Comparison of ENCODE assay signal across 14 mouse cellular contexts in genomic region chr1:89938884-89939595, GRCm38 (mm10). TPM values are rescaled to one million over a fixed set of nuclear protein-coding genes. Genes with fewer than 3 reads are reported as not detected.
DNase-seq lines count a peak whose midpoint lies in the region; ATAC-seq and TF ChIP-seq lines count a peak whose summit lies in the region.
"Had no signal": no experiment of that assay in that cellular context is flagged by ENCODE, and none has a peak within 500 bp of the region (broad histone marks: within the 10 kb centered on the region; RNA-seq: fewer than 3 reads in every experiment).

No protein-coding gene starts in this region.

- TF ChIP-seq POLR2A in cortical plate, adult 2 months (IDR thresholded peaks at IDR 0.05; ENCODE audit: extremely low read depth, insufficient read depth, low read length): no peak
- TF ChIP-seq POLR2A in small intestine, adult 2 months (IDR thresholded peaks at IDR 0.05; ENCODE audit: low read depth, low read length): no peak

- H3K27ac ChIP-seq in hindbrain, embryonic 11.5 days (ENCODE audit: low read depth, low read length): no peak overlapping the region
- H3K27ac ChIP-seq in hindbrain, embryonic 10.5 days: no peak overlapping the region
- no peak overlapping the region for H3K27ac ChIP-seq in midbrain, embryonic 11.5 days (ENCODE audit: low read depth, low read length)
- H3K27ac ChIP-seq in midbrain, embryonic 15.5 days: no peak overlapping the region
- H3K27ac ChIP-seq in cortical plate, adult 2 months (ENCODE audit: insufficient read depth, low read length): no peak overlapping the region
- H3K27ac ChIP-seq in small intestine, adult 2 months (ENCODE audit: insufficient read depth, low read depth, low read length): no peak overlapping the region
- H3K27ac ChIP-seq: lung, embryonic 15.5 days had no signal

- H3K4me2 ChIP-seq in hindbrain, embryonic 11.5 days (replicated peaks; ENCODE audit: low read depth, low read length): no peak overlapping the region
- no peak overlapping the region for H3K4me2 ChIP-seq in midbrain, embryonic 11.5 days
- H3K4me2 ChIP-seq in midbrain, embryonic 15.5 days: no peak overlapping the region
- H3K4me2 ChIP-seq: lung, embryonic 15.5 days had no signal

- peak; percentile 52 for DNase-seq in hindbrain, embryonic 11.5 days (ENCODE audit: low spot score)
- DNase-seq in hindbrain, embryonic 10.5 days (ENCODE audit: low spot score): no peak
- DNase-seq in midbrain, embryonic 11.5 days (ENCODE audit: low spot score, missing footprints): peak; percentile 89
- DNase-seq in frontal cortex, postnatal 10 days (ENCODE audit: low spot score in 2 of 2): no peak
- DNase-seq in gastrocnemius, adult 18-20 months (ENCODE audit: low spot score): no peak
- DNase-seq: cerebellum, postnatal 36 days; heart, postnatal 36 days; thymus, postnatal 36 days had no signal

- no peaks in the 10 kb centered on the region for H3K9me3 ChIP-seq in hindbrain, embryonic 11.5 days (ENCODE audit: control insufficient read depth, low read length)
- H3K9me3 ChIP-seq in hindbrain, embryonic 10.5 days: no peaks in the 10 kb centered on the region
- H3K9me3 ChIP-seq in midbrain, embryonic 11.5 days (ENCODE audit: control insufficient read depth, low read length): no peaks in the 10 kb centered on the region
- H3K9me3 ChIP-seq in midbrain, embryonic 15.5 days: no peaks in the 10 kb centered on the region
- H3K9me3 ChIP-seq: lung, embryonic 15.5 days had no signal

- H3K4me3 ChIP-seq in hindbrain, embryonic 11.5 days (ENCODE audit: low read depth, low read length): no peak overlapping the region
- H3K4me3 ChIP-seq in hindbrain, embryonic 10.5 days: no peak overlapping the region
- H3K4me3 ChIP-seq in midbrain, embryonic 11.5 days (ENCODE audit: low read depth, low read length): no peak overlapping the region
- no peak overlapping the region for H3K4me3 ChIP-seq in midbrain, embryonic 15.5 days
- no peak overlapping the region for H3K4me3 ChIP-seq in cortical plate, adult 2 months (ENCODE audit: insufficient read depth, low read length)
- no peak overlapping the region for H3K4me3 ChIP-seq in small intestine, adult 2 months (ENCODE audit: low read depth, low read length)
- H3K4me3 ChIP-seq: lung, embryonic 15.5 days had no signal

- no peak overlapping the region for H3K9ac ChIP-seq in hindbrain, embryonic 11.5 days (ENCODE audit: low read depth, low read length)
- no peak overlapping the region for H3K9ac ChIP-seq in midbrain, embryonic 11.5 days (ENCODE audit: low read length)
- no peak overlapping the region for H3K9ac ChIP-seq in midbrain, embryonic 15.5 days
- H3K9ac ChIP-seq: lung, embryonic 15.5 days had no signal

- peaks cover 49% of the 10 kb centered on the region for H3K27me3 ChIP-seq in hindbrain, embryonic 11.5 days (ENCODE audit: control insufficient read depth, insufficient read depth, low read length)
- H3K27me3 ChIP-seq in hindbrain, embryonic 10.5 days (ENCODE audit: insufficient read depth, poor library complexity, severe bottlenecking): peaks cover 95% of the 10 kb centered on the region
- H3K27me3 ChIP-seq in midbrain, embryonic 11.5 days (ENCODE audit: control insufficient read depth, insufficient read depth, low read length): peaks cover 92% of the 10 kb centered on the region
- H3K27me3 ChIP-seq in midbrain, embryonic 15.5 days (replicated peaks): peaks cover 73% of the 10 kb centered on the region
- peaks cover 69% of the 10 kb centered on the region for H3K27me3 ChIP-seq in small intestine, adult 2 months (ENCODE audit: control insufficient read depth, insufficient read depth, low read length)

- ATAC-seq in hindbrain, embryonic 11.5 days (ENCODE audit: low FRiP score): no peak
- ATAC-seq in midbrain, embryonic 11.5 days (ENCODE audit: low FRiP score): no peak
- no peak for ATAC-seq in midbrain, embryonic 15.5 days (replicated peaks)
- ATAC-seq: activated CD4-positive, CD25-positive, alpha-beta regulatory T cell, adult 4 months had no signal

- no peaks in the 10 kb centered on the region for H3K36me3 ChIP-seq in hindbrain, embryonic 11.5 days (ENCODE audit: control insufficient read depth, insufficient read depth, low read length)
- no peaks in the 10 kb centered on the region for H3K36me3 ChIP-seq in hindbrain, embryonic 10.5 days
- no peaks in the 10 kb centered on the region for H3K36me3 ChIP-seq in midbrain, embryonic 11.5 days (ENCODE audit: control insufficient read depth, insufficient read depth, low read length)
- no peaks in the 10 kb centered on the region for H3K36me3 ChIP-seq in midbrain, embryonic 15.5 days (replicated peaks)
- no peaks in the 10 kb centered on the region for H3K36me3 ChIP-seq in small intestine, adult 2 months (ENCODE audit: control insufficient read depth, insufficient read depth, low read length)
- H3K36me3 ChIP-seq: lung, embryonic 15.5 days had no signal

- peak; percentile 30 for TF ChIP-seq CTCF in cortical plate, adult 2 months (IDR thresholded peaks at IDR 0.05; ENCODE audit: extremely low read depth, insufficient read depth, low read length)
- TF ChIP-seq CTCF in small intestine, adult 2 months (IDR thresholded peaks at IDR 0.05; ENCODE audit: extremely low read depth, insufficient read length, insufficient replicate concordance, low read depth, low read length): peak; percentile 35; the same call in 1 of the 2 replicates

- WGBS in hindbrain, embryonic 11.5 days: 32% methylated on average over 16 of the region's 16 CpGs
- 26% methylated on average over 16 of the region's 16 CpGs for WGBS in hindbrain, embryonic 10.5 days
- 21% methylated on average over 16 of the region's 16 CpGs for WGBS in midbrain, embryonic 11.5 days
- WGBS in midbrain, embryonic 15.5 days: 23% methylated on average over 16 of the region's 16 CpGs
- WGBS in small intestine, adult 2 months: 29% methylated on average over 16 of the region's 16 CpGs

- peaks cover 11% of the 10 kb centered on the region for H3K4me1 ChIP-seq in hindbrain, embryonic 11.5 days (replicated peaks; ENCODE audit: control insufficient read depth, insufficient read depth, low read length)
- peaks cover 74% of the 10 kb centered on the region for H3K4me1 ChIP-seq in hindbrain, embryonic 10.5 days (replicated peaks)
- H3K4me1 ChIP-seq in midbrain, embryonic 11.5 days (ENCODE audit: control insufficient read depth, insufficient read depth, low read length): peaks cover 33% of the 10 kb centered on the region
- H3K4me1 ChIP-seq in midbrain, embryonic 15.5 days: peaks cover 34% of the 10 kb centered on the region
- no peaks in the 10 kb centered on the region for H3K4me1 ChIP-seq in cortical plate, adult 2 months (ENCODE audit: control insufficient read depth, insufficient read depth, low read length)
- peaks cover 3% of the 10 kb centered on the region for H3K4me1 ChIP-seq in small intestine, adult 2 months (ENCODE audit: control insufficient read depth, insufficient read depth, insufficient read length, low read length)

RNA-seq across cellular contexts. Expression of gene Gbx2, which starts 8.1 kb away (rescaled TPM):
- 30.0 and 36.2 TPM in 2 replicates for polyA plus RNA-seq in hindbrain, embryonic 11.5 days (2014; fragmentation: Nextera tagmentation; extraction: Ambion mirVana)
- 27.2 and 41.2 TPM in 2 replicates for polyA plus RNA-seq in hindbrain, embryonic 10.5 days (2016; fragmentation: Nextera tagmentation; extraction: Ambion mirVana)
- 9.6 TPM in 2 replicates for polyA plus RNA-seq in midbrain, embryonic 11.5 days (2014; fragmentation: Nextera tagmentation; extraction: Ambion mirVana)
- polyA plus RNA-seq in midbrain, embryonic 15.5 days (2015; fragmentation: Nextera tagmentation; extraction: Ambion mirVana): 18.4 and 23.8 TPM in 2 replicates
- 0.13 TPM in 1 of 2 replicates, not detected in the other for polyA plus RNA-seq in cortical plate, adult 2 months (2012; rRNA removed)
- 0.11 TPM in 1 of 2 replicates, not detected in the other for polyA plus RNA-seq in small intestine, adult 2 months (2012; rRNA removed)
- total RNA-seq in gastrocnemius, adult 18-20 months (2021): under 1 TPM; 0.24 to 0.68 TPM
- total RNA-seq: gastrocnemius, postnatal 4 days; heart, postnatal 36 days had no signal
- polyA plus RNA-seq: activated CD4-positive, CD25-positive, alpha-beta regulatory T cell, adult 4 months had no signal

Comparison
In these comparisons a context has a peak if more than half of its experiments do, and no peak if none do; other contexts are left out.
1. DNase-seq: peak in hindbrain, embryonic 11.5 days (single experiment) and midbrain, embryonic 11.5 days (single experiment); none in hindbrain, embryonic 10.5 days (single experiment), frontal cortex, postnatal 10 days (0 of 2) and gastrocnemius, adult 18-20 months (single experiment).